Mouse (Mus musculus) olfactory bulb, adult 2 months (tissue): ENCODE measurements around the gene Mvb12b.

Experiments
- CTCF ChIP-seq: fragments of 200-500 bp; IDR thresholded peaks from 2 replicates; pipeline ENCODE4 v1.5.1; 2012; ENCODE audit warnings: low read depth, mild to moderate bottlenecking, low read length, moderate library complexity; ENCODE audit not compliant: insufficient read depth
- POLR2A ChIP-seq: fragments of 200-500 bp; IDR thresholded peaks from 2 replicates; pipeline ENCODE4 v1.6.1; 2012; ENCODE audit warnings: mild to moderate bottlenecking, low read depth, low read length, moderate library complexity; ENCODE audit not compliant: insufficient read depth

- TF ChIP-seq POLR2A, result no peak
- no peak for TF ChIP-seq CTCF
Observed at GRCm38 (mm10) chr2:33918824-33919223, 31.1 kb upstream of the Mvb12b start.
